Mouse (Mus musculus): ENCODE results near the gene Nat8f2.

Nat8f2 gene

DNA sequence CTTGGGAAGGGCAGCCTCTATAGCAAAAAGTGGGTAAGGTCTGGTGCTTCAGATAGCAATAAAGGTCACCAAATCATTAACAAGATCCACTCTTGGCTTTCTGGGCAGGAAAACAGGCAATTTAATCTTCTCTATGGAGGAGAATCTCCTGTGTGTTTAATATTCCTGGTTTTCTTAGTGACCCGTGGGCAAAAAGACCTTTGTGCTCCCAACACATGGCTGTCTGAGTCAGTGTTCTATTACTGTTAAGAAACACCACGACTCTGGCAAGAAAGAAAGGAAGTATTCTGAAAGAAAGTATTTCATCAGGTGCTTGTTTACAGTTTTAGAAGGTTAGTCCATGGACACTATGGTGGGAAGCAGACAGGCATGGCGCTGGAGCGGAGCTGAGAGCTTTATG is 46.7 kb downstream of the Nat8f2 start:
- DNase-seq (ENCODE audit: low spot score), result no peak

DNA sequence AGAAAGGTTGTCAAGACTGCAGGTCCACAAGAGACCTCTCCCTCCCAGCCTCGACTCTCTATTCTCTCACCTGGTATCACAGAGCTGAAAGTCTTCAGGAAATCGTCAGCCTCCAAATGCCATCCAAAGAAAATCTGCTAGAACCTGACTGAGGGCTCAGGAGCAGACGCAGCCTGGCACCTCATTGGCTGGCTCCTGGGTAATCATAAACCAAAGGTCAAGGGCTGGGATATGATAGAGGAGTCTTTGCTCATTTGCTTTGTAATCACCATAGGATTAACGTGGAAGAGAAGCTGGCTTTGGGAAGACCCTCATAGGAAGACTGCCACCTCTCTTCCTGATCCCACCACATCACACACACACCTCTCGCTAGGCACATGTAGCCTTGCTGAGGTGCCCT is 48.1 kb downstream of the Nat8f2 start, which contains the start of the genes Nat8f6 and Nat8f5:
TSS of gene Nat8f6 (minus strand) at position 118 of the 400 bp plus-strand sequence.
TSS of gene Nat8f5 (minus strand) at position 136 of the 400 bp plus-strand sequence.
- DNase-seq (ENCODE audit: low spot score), result no peak

- no peak for DNase-seq (ENCODE audit: low spot score)
Observed at GRCm38 (mm10) chr6:85818338-85818737, 50.6 kb downstream of the Nat8f2 start.
